Comparison of ENCODE assay signal across 21 mouse cellular contexts in genomic region chr1:178248107-178248820, GRCm38 (mm10).
DNase-seq lines count a peak whose midpoint lies in the region; ATAC-seq and TF ChIP-seq lines count a peak whose summit lies in the region.
"Had no signal": no experiment of that assay in that cellular context is flagged by ENCODE, and none has a peak within 500 bp of the region (broad histone marks: within the 10 kb centered on the region; RNA-seq: fewer than 3 reads in every experiment).

No protein-coding gene starts in this region.

- no peak for ATAC-seq in heart, embryonic 12.5 days (ENCODE audit: insufficient number of reproducible peaks, low FRiP score)
- ATAC-seq in liver, embryonic 11.5 days (replicated peaks; ENCODE audit: low FRiP score) = peak; percentile 31; the same call in 1 of the 2 replicates
- ATAC-seq in liver, postnatal 0 days = no peak
- peak; percentile 67; the same call in 1 of the 2 replicates for ATAC-seq in stomach, embryonic 14.5 days (ENCODE audit: insufficient number of reproducible peaks, insufficient read depth, low FRiP score, low read depth)
- no peak for ATAC-seq in stomach, postnatal 0 days (ENCODE audit: low FRiP score, low TSS enrichment)
- ATAC-seq: CD4-positive, CD25-positive, alpha-beta regulatory T cell, adult 4 months; forebrain, embryonic 15.5 days had no signal

- H3K9ac ChIP-seq in heart, embryonic 12.5 days = no peak overlapping the region
- no peak overlapping the region for H3K9ac ChIP-seq in liver, embryonic 11.5 days (ENCODE audit: low read depth, low read length)
- H3K9ac ChIP-seq in liver, postnatal 0 days (replicated peaks) = no peak overlapping the region
- H3K9ac ChIP-seq in stomach, embryonic 14.5 days (replicated peaks; ENCODE audit: low read depth, low read length) = no peak overlapping the region
- no peak overlapping the region for H3K9ac ChIP-seq in stomach, postnatal 0 days (ENCODE audit: low read length)
- H3K9ac ChIP-seq: embryonic facial prominence, embryonic 12.5 days; forebrain, embryonic 15.5 days had no signal

- no peak for TF ChIP-seq EP300 in liver, postnatal 0 days (IDR thresholded peaks at IDR 0.05; ENCODE audit: low read depth)
- TF ChIP-seq EP300 in stomach, postnatal 0 days (optimal IDR thresholded peaks at IDR 0.05) = no peak

- 0 out of 2 replicates have a peak, but pooled peaks cover 2% of the 10 kb centered on the region for H3K9me3 ChIP-seq in heart, embryonic 12.5 days (replicated peaks)
- H3K9me3 ChIP-seq in liver, embryonic 11.5 days (ENCODE audit: control insufficient read depth, low read length) = no peaks in the 10 kb centered on the region
- H3K9me3 ChIP-seq in liver, postnatal 0 days (ENCODE audit: low read length) = no peaks in the 10 kb centered on the region
- no peaks in the 10 kb centered on the region for H3K9me3 ChIP-seq in stomach, embryonic 14.5 days (ENCODE audit: control insufficient read depth, low read depth, low read length)
- H3K9me3 ChIP-seq in stomach, postnatal 0 days (ENCODE audit: control insufficient read depth, low read length) = no peaks in the 10 kb centered on the region
- H3K9me3 ChIP-seq: embryonic facial prominence, embryonic 12.5 days; forebrain, embryonic 15.5 days; G1E had no signal

- DNase-seq in heart, adult 11 months = peak; percentile 69
- no peak for DNase-seq in liver, embryonic 11.5 days (ENCODE audit: low spot score)
- no peak for DNase-seq in liver, postnatal 0 days
- DNase-seq in stomach, postnatal 0 days (ENCODE audit: low spot score) = no peak
- DNase-seq in kidney, adult 18-20 months = no peak
- DNase-seq in heart, postnatal 10 days = no peak
- DNase-seq: adrenal gland, adult 8-10 months; B cell, adult 2 months; cerebellum, adult 11 months; cerebellum, adult 8-10 months; cerebellum, postnatal 14 days; gastrocnemius, postnatal 36 days; heart, adult 2 months; heart, postnatal 36 days had no signal

- H3K36me3 ChIP-seq in heart, embryonic 12.5 days = peaks cover 55% of the 10 kb centered on the region
- H3K36me3 ChIP-seq in liver, embryonic 11.5 days (ENCODE audit: control insufficient read depth, insufficient read depth, low read length) = 0 out of 2 replicates have a peak, but pooled peaks cover 10% of the 10 kb centered on the region
- H3K36me3 ChIP-seq in liver, postnatal 0 days (replicated peaks; ENCODE audit: insufficient read depth, low read length) = peaks cover 32% of the 10 kb centered on the region
- H3K36me3 ChIP-seq in stomach, embryonic 14.5 days (ENCODE audit: control insufficient read depth, insufficient read depth, low read length) = peaks cover 3% of the 10 kb centered on the region; the same call in 1 of the 2 replicates
- peaks cover 3% of the 10 kb centered on the region; the same call in 1 of the 2 replicates for H3K36me3 ChIP-seq in stomach, postnatal 0 days (ENCODE audit: control insufficient read depth, insufficient read depth, low read length)

- 0 out of 2 replicates have a peak, but pooled peaks cover 2% of the 10 kb centered on the region for H3K4me1 ChIP-seq in heart, embryonic 12.5 days (replicated peaks)
- no peaks in the 10 kb centered on the region for H3K4me1 ChIP-seq in liver, embryonic 11.5 days (replicated peaks; ENCODE audit: control insufficient read depth, insufficient read depth, low read length)
- H3K4me1 ChIP-seq in liver, postnatal 0 days (ENCODE audit: insufficient read depth) = no peaks in the 10 kb centered on the region
- no peaks in the 10 kb centered on the region for H3K4me1 ChIP-seq in stomach, embryonic 14.5 days (ENCODE audit: control insufficient read depth, insufficient read depth, low read length)
- H3K4me1 ChIP-seq in stomach, postnatal 0 days (replicated peaks; ENCODE audit: control insufficient read depth, insufficient read depth) = no peaks in the 10 kb centered on the region
- H3K4me1 ChIP-seq: embryonic facial prominence, embryonic 12.5 days; forebrain, embryonic 15.5 days had no signal

- intact Hi-C loops in heart, postnatal 10 days (cut with DNase I) = no loop called here

- TF ChIP-seq CTCF in liver, postnatal 0 days (IDR thresholded peaks at IDR 0.05; ENCODE audit: low read depth) = no peak
- TF ChIP-seq CTCF in stomach, postnatal 0 days (IDR thresholded peaks at IDR 0.05; ENCODE audit: low read depth) = no peak

- H3K4me2 ChIP-seq in heart, embryonic 12.5 days = no peak overlapping the region
- H3K4me2 ChIP-seq in liver, embryonic 11.5 days = no peak overlapping the region
- no peak overlapping the region for H3K4me2 ChIP-seq in liver, postnatal 0 days (ENCODE audit: low read depth, low read length)
- no peak overlapping the region for H3K4me2 ChIP-seq in stomach, embryonic 14.5 days (replicated peaks; ENCODE audit: low read depth, low read length)
- H3K4me2 ChIP-seq in stomach, postnatal 0 days (replicated peaks; ENCODE audit: low read depth) = no peak overlapping the region
- H3K4me2 ChIP-seq: embryonic facial prominence, embryonic 12.5 days; forebrain, embryonic 15.5 days; heart, embryonic 11.5 days had no signal

- WGBS in heart, embryonic 12.5 days = 90% methylated on average over 1 of the region's 1 CpGs
- WGBS in liver, embryonic 11.5 days = 81% methylated on average over 1 of the region's 1 CpGs
- WGBS in liver, postnatal 0 days (ENCODE audit: insufficient replicate concordance) = 81% methylated on average over 1 of the region's 1 CpGs
- WGBS in stomach, embryonic 14.5 days = 78% methylated on average over 1 of the region's 1 CpGs
- WGBS in stomach, postnatal 0 days = 90% methylated on average over 1 of the region's 1 CpGs

- H3K4me3 ChIP-seq in heart, embryonic 12.5 days = no peak overlapping the region
- H3K4me3 ChIP-seq in liver, embryonic 11.5 days (ENCODE audit: low read depth, low read length) = no peak overlapping the region
- no peak overlapping the region for H3K4me3 ChIP-seq in liver, postnatal 0 days (ENCODE audit: low read depth, low read length)
- H3K4me3 ChIP-seq in stomach, embryonic 14.5 days (ENCODE audit: low read depth, low read length) = no peak overlapping the region
- H3K4me3 ChIP-seq in stomach, postnatal 0 days (ENCODE audit: low read depth, low read length) = no peak overlapping the region
- H3K4me3 ChIP-seq: embryonic facial prominence, embryonic 12.5 days; forebrain, embryonic 15.5 days; heart, adult 2 months had no signal

- no peak overlapping the region for H3K27ac ChIP-seq in heart, embryonic 12.5 days (ENCODE audit: poor library complexity, severe bottlenecking)
- H3K27ac ChIP-seq in liver, embryonic 11.5 days (ENCODE audit: low read depth, low read length) = no peak overlapping the region
- no peak overlapping the region for H3K27ac ChIP-seq in liver, postnatal 0 days (ENCODE audit: low read depth)
- no peak overlapping the region for H3K27ac ChIP-seq in stomach, embryonic 14.5 days (ENCODE audit: low read length)
- no peak overlapping the region for H3K27ac ChIP-seq in stomach, postnatal 0 days (replicated peaks)
- H3K27ac ChIP-seq: embryonic facial prominence, embryonic 12.5 days; forebrain, embryonic 15.5 days; heart, adult 2 months had no signal

- no peaks in the 10 kb centered on the region for H3K27me3 ChIP-seq in heart, embryonic 12.5 days (replicated peaks)
- H3K27me3 ChIP-seq in liver, embryonic 11.5 days (replicated peaks; ENCODE audit: control insufficient read depth, insufficient read depth, low read length) = no peaks in the 10 kb centered on the region
- no peaks in the 10 kb centered on the region for H3K27me3 ChIP-seq in liver, postnatal 0 days (ENCODE audit: insufficient read depth, low read length)
- no peaks in the 10 kb centered on the region for H3K27me3 ChIP-seq in stomach, embryonic 14.5 days (ENCODE audit: control insufficient read depth, insufficient read depth, low read length)
- H3K27me3 ChIP-seq in stomach, postnatal 0 days (ENCODE audit: control insufficient read depth, insufficient read depth, low read length) = no peaks in the 10 kb centered on the region
- H3K27me3 ChIP-seq: embryonic facial prominence, embryonic 12.5 days; forebrain, embryonic 15.5 days had no signal

Comparison
In these comparisons a context has a peak if more than half of its experiments do, and no peak if none do; other contexts are left out.
1. ATAC-seq: peak in liver, embryonic 11.5 days (single experiment) and stomach, embryonic 14.5 days (single experiment); none in heart, embryonic 12.5 days (single experiment), liver, postnatal 0 days (single experiment) and stomach, postnatal 0 days (single experiment).